Mouse (Mus musculus) intestine, embryonic 14.5 days (tissue): ENCODE data around the gene Gm3298. TPM values are rescaled to one million over a fixed set of nuclear protein-coding genes. Genes with fewer than 3 reads are reported as not detected.
"Not testable (repeated sequence)": the region's sequence is repeated elsewhere in the genome, so short reads cannot be mapped to it uniquely, and the experiment has no call there.

ENCODE experiments used
- ATAC-seq: fragments of 200-750 bp; cut with Nextera tagmentation; replicated peaks from 2 replicates; pipeline ENCODE4 v1.8.0; 2017; ENCODE audit warnings: low read depth, moderate number of reproducible peaks, moderate TSS enrichment, moderate library complexity; ENCODE audit not compliant: low FRiP score, low TSS enrichment
- DNase-seq: peaks from one replicate; pipeline ENCODE4 v3.0.0-alpha.2; 2018; ENCODE audit warnings: low spot score
- H3K27ac ChIP-seq: fragments of 300-500 bp; sonication (generic); 2 replicates; pipeline ENCODE4 v1.5.1; 2014; ENCODE audit warnings: low read depth, mild to moderate bottlenecking, control low read depth
- H3K27me3 ChIP-seq: fragments of 300-500 bp; sonication (generic); replicated peaks from 2 replicates; pipeline ENCODE4 v1.6.1; 2014; ENCODE audit warnings: low read length, control low read depth; ENCODE audit not compliant: control insufficient read depth, insufficient read depth
- H3K36me3 ChIP-seq: fragments of 300-500 bp; sonication (generic); 2 replicates; pipeline ENCODE4 v1.6.1; 2014; ENCODE audit warnings: low read length, control low read depth; ENCODE audit not compliant: control insufficient read depth, insufficient read depth
- H3K4me1 ChIP-seq: fragments of 300-500 bp; sonication (generic); replicated peaks from 2 replicates; pipeline ENCODE4 v1.6.1; 2014; ENCODE audit warnings: low read length, control low read depth, mixed read lengths; ENCODE audit not compliant: control insufficient read depth, insufficient read depth
- H3K4me2 ChIP-seq: fragments of 300-500 bp; sonication (generic); 2 replicates; pipeline ENCODE4 v1.6.1; 2014; ENCODE audit warnings: low read length
- H3K4me3 ChIP-seq: fragments of 300-500 bp; sonication (generic); 2 replicates; pipeline ENCODE4 v1.5.1; 2014; ENCODE audit warnings: low read depth, low read length, control low read depth, mixed read lengths
- H3K9ac ChIP-seq: fragments of 300-500 bp; sonication (generic); 2 replicates; pipeline ENCODE4 v1.6.1; 2014; ENCODE audit warnings: mild to moderate bottlenecking, low read length
- H3K9me3 ChIP-seq: fragments of 300-500 bp; sonication (generic); 2 replicates; pipeline ENCODE4 v1.6.1; 2016; ENCODE audit warnings: low read length, control low read depth; ENCODE audit not compliant: control insufficient read depth
- WGBS: fragments of 180-500 bp; shearing (Covaris S2); extraction: QIAGEN DNeasy Blood & Tissue Kit; methylation state at CpG from one replicate; pipeline ENCODE4 v1.1.7; 2014; 5-methylcytosine and 5-hydroxymethylcytosine counted together
- polyA plus RNA-seq: library from polyadenylated mRNA; unstranded; fragments of >200 nt; fragmentation: Nextera tagmentation; extraction: Ambion mirVana; gene quantifications from 2 replicates; pipeline ENCODE4 v1.2.1, GENCODE M21; 2014

The Gm3298 gene
- not detected in 2 replicates for polyA plus RNA-seq

GRCm38 (mm10) chr14:5015591-5015990, at the start of gene Gm3298:
Gm3298 (plus strand) TSS chr14:5015891.
- WGBS = no CpG with 5 or more reads among the region's 2 CpGs
- not testable (repeated sequence) for ATAC-seq

GRCm38 (mm10) chr14:4983635-4984034, 32.1 kb upstream of the Gm3298 start, which contains the start of gene Gm8297:
Gm8297 (plus strand) TSS chr14:4983935.
- not testable (repeated sequence) for DNase-seq, ATAC-seq, H3K4me1 ChIP-seq, H3K9ac ChIP-seq, H3K4me3 ChIP-seq, H3K4me2 ChIP-seq, H3K27me3 ChIP-seq, H3K9me3 ChIP-seq, H3K36me3 ChIP-seq, H3K27ac ChIP-seq

More at GRCm38 (mm10) chr14:5015591-5015990, at the start of gene Gm3298:
- DNase-seq, H3K4me3 ChIP-seq, H3K4me1 ChIP-seq, H3K27ac ChIP-seq, H3K36me3 ChIP-seq, H3K9ac ChIP-seq, H3K9me3 ChIP-seq, H3K27me3 ChIP-seq, H3K4me2 ChIP-seq: not testable (repeated sequence)

- H3K27ac ChIP-seq, H3K9ac ChIP-seq, H3K4me2 ChIP-seq, H3K4me1 ChIP-seq, H3K36me3 ChIP-seq, H3K9me3 ChIP-seq, DNase-seq, H3K4me3 ChIP-seq, ATAC-seq, H3K27me3 ChIP-seq: not testable (repeated sequence)
- WGBS = no CpG with 5 or more reads among the region's 3 CpGs
Observed at GRCm38 (mm10) chr14:5050329-5050728, 34.6 kb downstream of the Gm3298 start, which contains the start of gene 4930555G01Rik. 4930555G01Rik (plus strand) TSS chr14:5050629.

Other genes starting within 250 kb of the Gm3298 start
- not detected in 2 replicates for gene Gm9602, start 239.6 kb upstream of the Gm3298 start, polyA plus RNA-seq
- gene Gm3269, start 177.8 kb upstream of the Gm3298 start, polyA plus RNA-seq = not detected in 2 replicates
- 0.64 and 0.89 TPM in 2 replicates for gene Gm3264, start 160.3 kb upstream of the Gm3298 start, polyA plus RNA-seq
- gene Gm3278, start 123.5 kb upstream of the Gm3298 start, polyA plus RNA-seq = not detected in 2 replicates
- not detected in 2 replicates for gene Gm8297, start 32.0 kb upstream of the Gm3298 start, polyA plus RNA-seq
- not detected in 2 replicates for gene 4930555G01Rik, start 34.7 kb downstream of the Gm3298 start, polyA plus RNA-seq
- 1.3 and 1.5 TPM in 2 replicates for gene Gm8281, start 55.1 kb downstream of the Gm3298 start, polyA plus RNA-seq
- not detected in 2 replicates for gene Gm8279, start 115.6 kb downstream of the Gm3298 start, polyA plus RNA-seq
- not detected in 2 replicates for gene Gm3317, start 148.6 kb downstream of the Gm3298 start, polyA plus RNA-seq
- gene Gm8271, start 169.9 kb downstream of the Gm3298 start, polyA plus RNA-seq = not detected in 2 replicates
- gene Gm3526, start 244.7 kb downstream of the Gm3298 start, polyA plus RNA-seq = not detected in 2 replicates